Mouse (Mus musculus) ZHBTc4 (cell line): Measurements from ENCODE around the gene Neurod2.
A peak's percentile ranks its signal among the peaks of the same experiment; 100 is the strongest.

ENCODE experiments used
- DNase-seq: peaks from one replicate; pipeline ENCODE4 v3.0.0-alpha.2; 2011; ENCODE audit warnings: low read depth, low spot score

Neurod2 gene

GRCm38 (mm10) chr11:98329081-98329959 is at the start of gene Neurod2:
Gene Neurod2, minus strand, starts transcription at chr11:98329648.
- no peak for DNase-seq

DNA sequence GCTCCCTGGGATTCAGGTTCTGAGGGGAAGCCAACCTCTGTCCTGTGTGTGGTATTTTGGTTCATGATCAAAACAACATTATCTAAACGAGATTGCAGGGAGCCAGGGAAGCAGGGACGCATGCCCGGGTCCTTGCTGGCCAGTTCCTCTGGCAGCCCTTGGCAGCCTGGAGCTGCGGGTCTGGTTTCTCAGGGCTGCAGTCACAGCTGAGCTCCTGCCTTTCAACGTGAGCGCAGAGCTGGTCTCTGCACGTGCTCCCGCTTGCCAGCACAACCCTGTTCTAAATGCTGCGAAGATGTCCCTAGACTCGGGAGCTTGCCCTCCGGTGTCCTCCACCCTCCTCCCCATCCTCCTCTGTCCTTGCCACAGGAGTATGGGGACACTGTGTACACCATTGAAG is 48.3 kb upstream of the Neurod2 start:
- no peak for DNase-seq

DNA sequence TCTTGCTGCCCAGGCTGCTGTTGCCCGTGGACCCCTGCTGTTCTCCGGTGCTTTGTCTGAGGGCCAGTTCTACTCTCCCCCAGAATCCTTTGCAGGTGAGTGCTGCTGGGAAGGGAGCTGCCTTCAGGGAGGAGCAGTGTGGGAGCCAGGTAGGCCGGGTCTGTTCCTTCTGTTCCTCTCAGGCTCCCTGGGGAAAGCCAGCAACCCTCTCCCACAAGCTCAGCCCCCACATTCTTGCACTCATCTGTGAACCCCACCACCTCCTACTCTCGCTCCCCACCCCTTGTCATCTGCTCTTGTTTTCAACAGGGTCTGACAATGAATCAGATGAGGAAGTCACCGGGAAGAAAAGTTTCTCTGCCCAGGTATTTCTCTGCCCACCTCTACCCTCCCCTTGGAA is 47.3 kb upstream of the Neurod2 start:
- no peak for DNase-seq

- no peak for DNase-seq
Observed at GRCm38 (mm10) chr11:98374266-98374665, 44.8 kb upstream of the Neurod2 start.

DNA sequence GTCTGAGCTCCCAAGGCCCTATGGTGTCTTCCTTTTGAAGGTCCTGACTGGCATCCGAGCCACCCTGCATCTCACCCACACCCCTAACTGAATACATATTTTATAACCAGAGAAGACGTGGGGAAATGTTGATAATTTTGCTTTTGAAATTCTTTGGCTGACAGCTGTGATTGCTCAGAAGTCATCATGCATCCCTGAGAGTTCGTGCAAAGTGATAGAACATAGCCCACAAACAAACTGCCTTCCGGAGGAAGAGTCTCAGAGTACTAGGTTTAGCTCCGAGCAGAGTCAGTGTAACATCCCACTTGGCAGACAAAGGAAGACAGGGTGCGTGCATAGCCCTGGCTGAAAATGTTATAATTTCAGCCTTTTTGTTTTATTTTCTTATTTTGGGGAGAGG is 43.8 kb upstream of the Neurod2 start:
- no peak for DNase-seq

- peak; percentile 81 for DNase-seq
Observed at GRCm38 (mm10) chr11:98372406-98372805, 43.0 kb upstream of the Neurod2 start.

DNA sequence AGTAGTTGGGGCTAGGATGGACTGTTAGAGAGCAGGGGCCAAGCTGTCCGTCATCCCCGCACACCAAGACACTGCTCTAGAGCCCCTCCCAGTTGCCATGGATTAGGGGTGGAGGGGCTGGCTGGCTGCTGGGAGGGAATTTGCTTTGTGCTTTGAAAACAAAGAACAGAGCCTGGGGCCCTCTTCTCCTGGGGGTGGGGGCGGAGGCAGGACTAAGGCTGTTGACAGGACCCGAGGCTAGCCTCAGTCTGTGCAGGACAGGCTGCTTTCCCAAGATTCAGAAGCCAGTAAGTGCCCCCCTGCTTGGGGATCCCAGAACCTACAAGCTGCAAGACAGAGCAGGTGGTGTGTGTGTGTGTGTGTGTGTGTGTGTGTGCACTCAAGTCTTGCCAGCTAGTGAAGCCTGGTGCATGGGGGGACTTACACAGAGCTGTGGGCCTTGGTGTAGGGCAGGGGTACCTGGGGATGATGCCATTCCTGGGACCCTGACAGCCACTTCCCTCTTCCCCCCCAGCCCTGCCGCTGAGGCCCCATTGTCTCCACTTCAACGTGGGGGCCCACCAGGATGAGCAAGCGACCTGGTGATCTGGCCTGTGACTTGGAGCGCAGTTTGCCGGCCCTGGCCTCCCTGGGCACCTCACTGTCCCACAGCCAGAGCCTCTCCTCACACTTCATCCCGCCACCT is 42.2 kb upstream of the Neurod2 start:
- DNase-seq, result peak; percentile 86

GRCm38 (mm10) chr11:98370588-98370987 is 41.1 kb upstream of the Neurod2 start:
- no peak for DNase-seq

- DNase-seq, result no peak
Observed at GRCm38 (mm10) chr11:98369337-98369736, 39.9 kb upstream of the Neurod2 start.

GRCm38 (mm10) chr11:98367863-98368186 is 38.4 kb upstream of the Neurod2 start:
- no peak for DNase-seq

- DNase-seq, result no peak
Observed at GRCm38 (mm10) chr11:98367171-98367862, 37.9 kb upstream of the Neurod2 start.

- DNase-seq, result no peak
Observed at GRCm38 (mm10) chr11:98366290-98366689, 36.8 kb upstream of the Neurod2 start.

DNA sequence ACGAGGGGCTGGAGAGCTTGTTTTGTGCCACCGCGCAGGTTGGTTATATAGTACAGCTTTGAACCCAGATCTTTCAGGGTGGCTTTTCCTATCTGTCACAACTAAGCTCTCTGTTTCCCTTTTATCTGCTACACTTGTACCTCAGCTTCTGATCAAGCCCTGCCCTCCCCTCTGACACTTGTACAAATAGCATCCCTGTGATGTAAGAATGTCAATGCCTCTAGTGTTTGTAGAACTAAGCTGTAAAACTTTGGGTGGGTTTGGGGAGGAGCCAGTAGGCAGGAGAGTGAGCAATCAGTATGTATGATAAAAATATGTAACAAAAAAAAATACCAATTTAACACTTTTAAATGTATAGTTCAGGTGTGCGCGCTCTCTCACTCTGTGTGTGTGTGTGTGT is 35.0 kb upstream of the Neurod2 start:
- no peak for DNase-seq

DNA sequence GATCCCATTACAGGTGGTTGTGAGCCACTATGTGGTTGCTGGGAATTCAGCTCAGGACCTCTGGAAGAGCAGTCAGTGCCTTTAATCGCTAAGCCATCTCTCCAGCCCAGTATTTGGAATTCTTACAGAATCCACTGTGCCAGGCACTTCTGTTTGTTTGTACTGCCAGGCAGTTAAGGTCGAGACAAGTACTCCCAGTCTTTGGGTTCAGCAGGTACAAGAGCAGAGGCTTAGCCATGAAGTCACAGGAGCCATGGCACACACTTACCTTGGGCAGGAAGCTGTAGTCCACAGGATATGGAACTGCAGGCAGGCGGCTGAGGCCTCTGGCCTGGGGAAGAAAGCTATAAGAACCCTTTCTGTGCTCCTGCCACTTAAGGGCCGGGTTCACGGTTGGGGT is 34.4 kb upstream of the Neurod2 start:
- no peak for DNase-seq

- DNase-seq, result no peak
Observed at GRCm38 (mm10) chr11:98360866-98361521, 31.5 kb upstream of the Neurod2 start.

GRCm38 (mm10) chr11:98358161-98359083 is 29.0 kb upstream of the Neurod2 start, which contains the start of gene Stard3:
Gene Stard3, plus strand, starts transcription at chr11:98358368.
- DNase-seq, result peak; percentile 96

DNA sequence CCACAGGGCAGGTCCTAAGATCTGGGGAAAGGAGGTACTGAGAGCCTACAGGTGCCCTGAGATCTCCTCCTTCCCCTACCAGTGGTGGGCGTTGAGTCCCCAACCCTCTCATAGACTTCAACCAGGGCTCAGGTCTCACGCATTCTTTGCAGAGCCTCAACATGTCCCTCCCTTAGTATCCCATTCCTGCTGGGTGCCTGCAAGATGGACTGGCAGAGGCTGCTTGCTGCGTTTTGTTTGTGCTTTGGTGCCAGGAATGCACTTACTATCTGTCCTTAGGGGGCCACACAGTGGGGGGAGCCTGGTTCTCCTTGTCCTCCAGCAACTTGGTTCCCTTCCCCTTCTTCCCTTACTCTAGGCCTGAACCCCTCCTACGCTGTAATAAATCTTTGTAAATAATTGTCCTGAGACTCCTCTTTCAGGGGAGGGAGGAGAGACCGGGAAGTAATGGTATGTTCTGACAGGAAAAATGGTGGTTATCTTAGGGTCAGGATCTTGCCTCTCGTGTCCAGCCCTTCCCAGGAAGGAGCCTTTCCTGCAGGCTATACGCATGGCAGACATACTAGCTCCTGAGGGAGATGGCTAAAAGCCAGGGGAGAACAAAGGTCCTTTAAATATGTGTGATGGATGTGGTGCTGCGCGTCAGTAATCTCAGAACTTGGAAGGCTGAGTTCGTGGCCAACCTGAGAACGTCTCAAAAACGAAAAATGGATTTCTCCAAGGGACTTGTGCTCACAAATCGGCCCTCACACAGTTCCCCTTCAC is 28.1 kb upstream of the Neurod2 start:
- DNase-seq, result no peak

DNA sequence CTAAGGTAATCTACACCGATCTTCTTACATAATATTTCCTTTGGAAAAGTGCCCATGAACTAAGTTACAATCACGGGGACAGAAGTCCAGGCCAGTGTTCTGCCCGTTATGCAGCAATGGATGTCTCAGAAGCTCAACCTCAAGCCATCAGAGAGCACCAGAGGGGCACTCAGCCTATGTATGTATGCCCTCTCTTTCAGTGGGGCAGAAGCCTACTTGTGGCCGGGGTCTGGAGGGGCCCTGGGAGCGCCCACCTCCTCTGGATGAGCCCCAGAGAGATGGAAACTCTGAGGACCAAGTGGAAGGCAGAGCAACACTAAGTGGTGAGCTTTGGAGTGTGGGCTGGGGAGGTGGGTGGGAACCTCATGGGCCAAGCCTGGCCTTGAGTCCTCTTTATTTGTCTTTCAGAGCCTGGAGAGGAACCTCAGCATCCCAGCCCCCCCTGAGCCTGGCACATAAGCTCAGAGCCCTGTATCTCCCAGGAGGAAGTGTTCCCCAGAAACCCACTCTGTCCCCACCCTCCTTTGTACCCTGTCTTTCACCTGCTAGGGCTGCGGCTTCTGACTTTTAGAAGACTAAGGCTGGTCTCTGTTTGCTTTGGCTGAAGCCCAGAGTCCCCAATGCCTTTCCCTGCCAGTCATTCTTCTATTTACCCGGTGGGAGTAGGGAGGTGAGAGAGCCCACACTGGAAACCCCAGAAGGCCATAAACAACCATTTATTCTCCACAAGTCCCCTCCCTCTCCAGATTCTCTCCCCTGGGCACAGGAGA is 27.4 kb upstream of the Neurod2 start:
- no peak for DNase-seq

DNA sequence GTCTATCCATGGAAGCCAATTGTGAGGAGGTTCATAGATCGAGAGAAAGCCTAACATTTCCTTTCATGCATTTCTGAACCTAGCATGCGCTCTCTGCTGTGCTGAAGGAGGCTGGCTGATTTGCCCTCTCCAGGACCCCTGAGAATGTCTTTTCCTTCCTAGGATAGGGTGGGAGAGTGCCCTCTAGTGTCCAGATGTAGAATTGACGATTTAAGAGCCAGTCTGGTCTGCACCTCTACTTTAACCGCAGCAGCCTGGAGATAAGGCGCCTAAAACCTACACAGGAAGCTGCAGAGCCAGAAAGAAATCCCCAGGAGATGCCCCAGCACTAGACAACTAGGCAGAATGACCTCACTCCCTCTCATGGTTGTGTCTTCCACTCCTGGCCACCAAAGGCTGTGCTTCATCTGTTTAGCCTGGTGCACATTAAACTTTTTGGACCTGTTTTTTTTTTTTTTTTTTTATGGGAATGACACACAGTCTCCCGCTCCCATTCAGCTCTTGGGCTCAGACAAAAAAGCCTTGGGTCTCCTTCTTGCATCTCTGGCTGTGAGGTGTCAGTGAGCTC is 26.4 kb upstream of the Neurod2 start:
- peak; percentile 90 for DNase-seq
